ENCODE assay signal across 8 mouse cellular contexts in genomic region chr1:34007379-34007778, GRCm38 (mm10).
DNase-seq lines count a peak whose midpoint lies in the region; ATAC-seq lines count a peak whose summit lies in the region.

No protein-coding gene starts in this region.

- DNase-seq in heart, adult 8-10 months (ENCODE audit: low spot score), result peak; percentile 70
- DNase-seq in heart, postnatal 25 days (ENCODE audit: low spot score), result no peak
- DNase-seq in lung, postnatal 4 days, result peak; percentile 9 to 33
- no peak for DNase-seq in urinary bladder, postnatal 25 days (ENCODE audit: low spot score)
- no peak for DNase-seq in ovary, postnatal 36 days (ENCODE audit: low spot score)
- DNase-seq in spleen, adult 12 weeks (ENCODE audit: low spot score), result no peak

- H3K9me3 ChIP-seq in heart, embryonic 16.5 days (replicated peaks; ENCODE audit: control insufficient read depth, low read length), result no peaks in the 10 kb centered on the region

- H3K4me1 ChIP-seq in brown adipose tissue, adult 24 weeks (ENCODE audit: control insufficient read depth, insufficient read depth, insufficient read length, low read length), result peaks cover 10% of the 10 kb centered on the region
- H3K4me1 ChIP-seq in heart, embryonic 16.5 days (ENCODE audit: control insufficient read depth, insufficient read depth, low read length), result peaks cover 15% of the 10 kb centered on the region

- no peak for ATAC-seq in heart, embryonic 16.5 days (replicated peaks; ENCODE audit: extremely low read depth, insufficient read depth, low FRiP score)

- H3K4me2 ChIP-seq in heart, embryonic 16.5 days (ENCODE audit: low read depth, low read length), result peak overlapping the region; percentile 98

- H3K27ac ChIP-seq in brown adipose tissue, adult 24 weeks (replicated peaks; ENCODE audit: low read depth, low read length), result peak overlapping the region; percentile 37; the same call in 1 of the 2 replicates
- H3K27ac ChIP-seq in heart, embryonic 16.5 days (ENCODE audit: low read length), result no peak overlapping the region

- H3K36me3 ChIP-seq in heart, embryonic 16.5 days (ENCODE audit: control insufficient read depth, insufficient read depth), result no peaks in the 10 kb centered on the region

- peak overlapping the region; percentile 68 for H3K4me3 ChIP-seq in brown adipose tissue, adult 24 weeks (ENCODE audit: insufficient read depth, low read depth, low read length)
- H3K4me3 ChIP-seq in heart, embryonic 16.5 days (ENCODE audit: low read length), result peak overlapping the region; percentile 65

- H3K27me3 ChIP-seq in heart, embryonic 16.5 days (ENCODE audit: control insufficient read depth, insufficient read depth, low read length), result no peaks in the 10 kb centered on the region

- 78% methylated on average over 4 of the region's 4 CpGs for WGBS in heart, embryonic 16.5 days

- intact Hi-C loops in heart, postnatal 25 days (cut with DNase I), result loop anchor here (2.0 to 10.0 kb wide), 4 partner anchors 35 to 397 kb away; no protein-coding TSS in a partner anchor

- H3K9ac ChIP-seq in heart, embryonic 16.5 days (ENCODE audit: low read length), result peak overlapping the region; percentile 25

Comparison
In these comparisons a context has a peak if more than half of its experiments do, and no peak if none do; other contexts are left out.
1. DNase-seq: peak in heart, adult 8-10 months (single experiment) and lung, postnatal 4 days (2 of 2); none in heart, postnatal 25 days (single experiment), urinary bladder, postnatal 25 days (single experiment), ovary, postnatal 36 days (single experiment) and spleen, adult 12 weeks (single experiment).